Mouse (Mus musculus) stomach, embryonic 15.5 days (tissue): ENCODE data around the gene Plxna4. TPM values are rescaled to one million over a fixed set of nuclear protein-coding genes. Genes with fewer than 3 reads are reported as not detected.
A peak's percentile ranks its signal among the peaks of the same experiment; 100 is the strongest.

Experiments
- ATAC-seq: fragments of 200-750 bp; cut with Nextera tagmentation; 2 replicates; pipeline ENCODE4 v1.8.0; 2017; ENCODE audit warnings: low read depth, moderate number of reproducible peaks, moderate TSS enrichment; ENCODE audit not compliant: insufficient read depth, low FRiP score
- H3K27ac ChIP-seq: fragments of 300-500 bp; sonication (generic); 2 replicates; pipeline ENCODE4 v1.5.1; 2015; ENCODE audit warnings: mild to moderate bottlenecking, inconsistent platforms
- H3K27me3 ChIP-seq: fragments of 300-500 bp; sonication (generic); replicated peaks from 2 replicates; pipeline ENCODE4 v1.6.1; 2015; ENCODE audit warnings: inconsistent platforms
- H3K36me3 ChIP-seq: fragments of 300-500 bp; sonication (generic); 2 replicates; pipeline ENCODE4 v1.6.1; 2015; ENCODE audit warnings: inconsistent platforms
- H3K4me1 ChIP-seq: fragments of 300-500 bp; sonication (generic); 2 replicates; pipeline ENCODE4 v1.6.1; 2015; ENCODE audit warnings: inconsistent platforms
- H3K4me2 ChIP-seq: fragments of 300-500 bp; sonication (generic); 2 replicates; pipeline ENCODE4 v1.6.1; 2015; ENCODE audit warnings: mild to moderate bottlenecking, inconsistent platforms
- H3K4me3 ChIP-seq: fragments of 300-500 bp; sonication (generic); replicated peaks from 2 replicates; pipeline ENCODE4 v1.5.1; 2015; ENCODE audit warnings: inconsistent platforms
- H3K9ac ChIP-seq: fragments of 300-500 bp; sonication (generic); 2 replicates; pipeline ENCODE4 v1.6.1; 2015; ENCODE audit warnings: inconsistent platforms
- H3K9me3 ChIP-seq: fragments of 300-500 bp; sonication (generic); 2 replicates; pipeline ENCODE4 v1.6.1; 2016; ENCODE audit warnings: inconsistent platforms
- WGBS: fragments of 180-500 bp; shearing (Covaris S2); methylation state at CpG from one replicate; pipeline ENCODE4 v1.1.7; 2015; 5-methylcytosine and 5-hydroxymethylcytosine counted together
- polyA plus RNA-seq: library from polyadenylated mRNA; unstranded; fragments of >200 nt; fragmentation: Nextera tagmentation; extraction: Ambion mirVana; gene quantifications from 2 replicates; pipeline ENCODE4 v1.2.1, GENCODE M21; 2015

The Plxna4 gene
- polyA plus RNA-seq, 1 experiment from 2014 or later, result 2.3 TPM

- Histone ChIP-seq H3K9ac (no peak overlapping the region), H3K27ac (no peak overlapping the region), H3K36me3 (no peaks in the 10 kb centered on the region), H3K4me1 (no peaks in the 10 kb centered on the region), H3K4me2 (no peak overlapping the region), H3K27me3 (no peaks in the 10 kb centered on the region), H3K9me3 (no peaks in the 10 kb centered on the region), H3K4me3 (no peak overlapping the region)
- ATAC-seq, result no peak
- WGBS, result 61% methylated on average over 8 of the region's 8 CpGs
These were observed 122.9 kb downstream of the Plxna4 start for GRCm38 (mm10) chr6:32465129-32465528.

GRCm38 (mm10) chr6:32464637-32465036 lies 123.4 kb downstream of the Plxna4 start:
- H3K27ac ChIP-seq, result no peak overlapping the region
- no peaks in the 10 kb centered on the region for H3K36me3 ChIP-seq
- H3K27me3 ChIP-seq, result no peaks in the 10 kb centered on the region
- WGBS, result 33% methylated on average over 8 of the region's 8 CpGs
- no peak overlapping the region for H3K4me2 ChIP-seq
- H3K9ac ChIP-seq, result no peak overlapping the region
- peak; percentile 70; the same call in 1 of the 2 replicates for ATAC-seq
- H3K9me3 ChIP-seq, result no peaks in the 10 kb centered on the region
- no peak overlapping the region for H3K4me3 ChIP-seq
- H3K4me1 ChIP-seq, result no peaks in the 10 kb centered on the region

- 49% methylated on average over 4 of the region's 4 CpGs for WGBS
- Histone ChIP-seq H3K4me1 (no peaks in the 10 kb centered on the region), H3K4me2 (no peak overlapping the region), H3K4me3 (no peak overlapping the region), H3K27ac (no peak overlapping the region), H3K27me3 (no peaks in the 10 kb centered on the region), H3K36me3 (no peaks in the 10 kb centered on the region), H3K9ac (no peak overlapping the region), H3K9me3 (no peaks in the 10 kb centered on the region)
- ATAC-seq, result no peak
These were observed 123.9 kb downstream of the Plxna4 start for GRCm38 (mm10) chr6:32464046-32464445.

GRCm38 (mm10) chr6:32460400-32460799 lies 127.6 kb downstream of the Plxna4 start:
- Histone ChIP-seq H3K27me3 (no peaks in the 10 kb centered on the region), H3K4me2 (peak overlapping the region; percentile 21; the same call in 1 of the 2 replicates), H3K9me3 (no peaks in the 10 kb centered on the region), H3K27ac (no peak overlapping the region), H3K4me3 (no peak overlapping the region), H3K9ac (no peak overlapping the region), H3K36me3 (no peaks in the 10 kb centered on the region), H3K4me1 (no peaks in the 10 kb centered on the region)
- WGBS, result 53% methylated on average over 8 of the region's 8 CpGs
- no peak; the same call in 1 of the 2 replicates for ATAC-seq

GRCm38 (mm10) chr6:32456641-32457040 lies 131.4 kb downstream of the Plxna4 start:
- H3K9ac ChIP-seq, result no peak overlapping the region
- no peak for ATAC-seq
- H3K9me3 ChIP-seq, result no peaks in the 10 kb centered on the region
- WGBS, result 66% methylated on average over 3 of the region's 3 CpGs
- no peak overlapping the region for H3K27ac ChIP-seq
- no peaks in the 10 kb centered on the region for H3K27me3 ChIP-seq
- no peak overlapping the region for H3K4me2 ChIP-seq
- no peak overlapping the region for H3K4me3 ChIP-seq
- H3K36me3 ChIP-seq, result no peaks in the 10 kb centered on the region
- H3K4me1 ChIP-seq, result no peaks in the 10 kb centered on the region

- ATAC-seq, result no peak
These were observed 136.1 kb downstream of the Plxna4 start for GRCm38 (mm10) chr6:32451851-32452250.

GRCm38 (mm10) chr6:32449237-32449963 lies 138.6 kb downstream of the Plxna4 start:
- Histone ChIP-seq H3K27ac (no peak overlapping the region), H3K9ac (no peak overlapping the region), H3K27me3 (no peaks in the 10 kb centered on the region), H3K4me1 (no peaks in the 10 kb centered on the region), H3K9me3 (no peaks in the 10 kb centered on the region), H3K36me3 (no peaks in the 10 kb centered on the region), H3K4me2 (no peak overlapping the region), H3K4me3 (no peak overlapping the region)
- WGBS, result 57% methylated on average over 8 of the region's 8 CpGs
- ATAC-seq, result no peak

More at GRCm38 (mm10) chr6:32451851-32452250, 136.1 kb downstream of the Plxna4 start:
- no peak overlapping the region for H3K4me3 ChIP-seq
- no peak overlapping the region for H3K9ac ChIP-seq
- no peaks in the 10 kb centered on the region for H3K27me3 ChIP-seq
- H3K9me3 ChIP-seq, result no peaks in the 10 kb centered on the region
- no peak overlapping the region for H3K27ac ChIP-seq
- H3K4me2 ChIP-seq, result no peak overlapping the region
- H3K4me1 ChIP-seq, result no peaks in the 10 kb centered on the region
- H3K36me3 ChIP-seq, result no peaks in the 10 kb centered on the region

GRCm38 (mm10) chr6:32448787-32449186 lies 139.2 kb downstream of the Plxna4 start:
- no peaks in the 10 kb centered on the region for H3K27me3 ChIP-seq
- 82% methylated on average over 3 of the region's 3 CpGs for WGBS
- H3K9ac ChIP-seq, result no peak overlapping the region
- no peak overlapping the region for H3K4me3 ChIP-seq
- no peaks in the 10 kb centered on the region for H3K4me1 ChIP-seq
- H3K9me3 ChIP-seq, result no peaks in the 10 kb centered on the region
- no peak for ATAC-seq
- no peaks in the 10 kb centered on the region for H3K36me3 ChIP-seq
- H3K27ac ChIP-seq, result no peak overlapping the region
- H3K4me2 ChIP-seq, result no peak overlapping the region

GRCm38 (mm10) chr6:32446276-32446675 lies 141.7 kb downstream of the Plxna4 start:
- Histone ChIP-seq H3K4me3 (no peak overlapping the region), H3K27me3 (no peaks in the 10 kb centered on the region), H3K27ac (no peak overlapping the region), H3K9me3 (no peaks in the 10 kb centered on the region), H3K4me2 (no peak overlapping the region), H3K9ac (no peak overlapping the region), H3K4me1 (no peaks in the 10 kb centered on the region), H3K36me3 (no peaks in the 10 kb centered on the region)
- ATAC-seq, result no peak
- WGBS, result 75% methylated on average over 4 of the region's 4 CpGs

- ATAC-seq, result no peak
- WGBS, result 27% methylated on average over 2 of the region's 2 CpGs
- Histone ChIP-seq H3K36me3 (no peaks in the 10 kb centered on the region), H3K9ac (no peak overlapping the region), H3K27ac (no peak overlapping the region), H3K4me3 (no peak overlapping the region), H3K27me3 (no peaks in the 10 kb centered on the region), H3K4me1 (no peaks in the 10 kb centered on the region), H3K9me3 (no peaks in the 10 kb centered on the region), H3K4me2 (no peak overlapping the region)
These were observed 142.7 kb downstream of the Plxna4 start for GRCm38 (mm10) chr6:32445246-32445645.

- no peaks in the 10 kb centered on the region for H3K36me3 ChIP-seq
- H3K9me3 ChIP-seq, result no peaks in the 10 kb centered on the region
- no peak for ATAC-seq
- H3K4me2 ChIP-seq, result no peak overlapping the region
- WGBS, result 75% methylated on average over 2 of the region's 2 CpGs
- H3K4me1 ChIP-seq, result no peaks in the 10 kb centered on the region
- no peak overlapping the region for H3K4me3 ChIP-seq
- H3K27me3 ChIP-seq, result no peaks in the 10 kb centered on the region
- no peak overlapping the region for H3K27ac ChIP-seq
- no peak overlapping the region for H3K9ac ChIP-seq
These were observed 143.6 kb downstream of the Plxna4 start for GRCm38 (mm10) chr6:32444393-32444792.

GRCm38 (mm10) chr6:32443679-32444078 lies 144.3 kb downstream of the Plxna4 start:
- H3K36me3 ChIP-seq, result no peaks in the 10 kb centered on the region
- H3K4me1 ChIP-seq, result no peaks in the 10 kb centered on the region
- no peak overlapping the region for H3K27ac ChIP-seq
- no peak overlapping the region for H3K4me3 ChIP-seq
- no peak overlapping the region for H3K4me2 ChIP-seq
- H3K9me3 ChIP-seq, result no peaks in the 10 kb centered on the region
- H3K9ac ChIP-seq, result no peak overlapping the region
- H3K27me3 ChIP-seq, result no peaks in the 10 kb centered on the region
- WGBS, result 81% methylated on average over 1 of the region's 1 CpGs
- no peak for ATAC-seq

GRCm38 (mm10) chr6:32439434-32439833 lies 148.6 kb downstream of the Plxna4 start:
- no peak for ATAC-seq
- WGBS, result 67% methylated on average over 2 of the region's 2 CpGs
- Histone ChIP-seq H3K27me3 (no peaks in the 10 kb centered on the region), H3K27ac (no peak overlapping the region), H3K4me1 (no peaks in the 10 kb centered on the region), H3K36me3 (no peaks in the 10 kb centered on the region), H3K9me3 (no peaks in the 10 kb centered on the region), H3K9ac (no peak overlapping the region), H3K4me3 (no peak overlapping the region), H3K4me2 (no peak overlapping the region)
